Mouse (Mus musculus): ENCODE data around the gene Tle3.

The Tle3 gene

GRCm38 (mm10) chr9:61396474-61396873 lies 24.3 kb downstream of the Tle3 start:
- DNase-seq (ENCODE audit: low spot score) = no peak

- no peak for DNase-seq (ENCODE audit: low spot score)
These were observed 25.0 kb downstream of the Tle3 start for GRCm38 (mm10) chr9:61397130-61397529.

- no peak for DNase-seq (ENCODE audit: low spot score)
These were observed 26.0 kb downstream of the Tle3 start for GRCm38 (mm10) chr9:61398160-61398559.

- DNase-seq (ENCODE audit: low spot score) = no peak
These were observed 28.0 kb downstream of the Tle3 start for GRCm38 (mm10) chr9:61400132-61400531.

- DNase-seq (ENCODE audit: low spot score) = no peak
These were observed 29.5 kb downstream of the Tle3 start for GRCm38 (mm10) chr9:61401664-61402063.

GRCm38 (mm10) chr9:61402268-61402667 lies 30.1 kb downstream of the Tle3 start:
- no peak for DNase-seq (ENCODE audit: low spot score)

- no peak for DNase-seq (ENCODE audit: low spot score)
These were observed 30.6 kb downstream of the Tle3 start for GRCm38 (mm10) chr9:61402716-61403115.

- no peak for DNase-seq (ENCODE audit: low spot score)
These were observed 31.9 kb downstream of the Tle3 start for GRCm38 (mm10) chr9:61403866-61404614.

GRCm38 (mm10) chr9:61404615-61404980 lies 32.4 kb downstream of the Tle3 start:
- no peak for DNase-seq (ENCODE audit: low spot score)

- no peak for DNase-seq (ENCODE audit: low spot score)
These were observed 32.9 kb downstream of the Tle3 start for GRCm38 (mm10) chr9:61404998-61405621.

GRCm38 (mm10) chr9:61406343-61406742 lies 34.2 kb downstream of the Tle3 start:
- DNase-seq (ENCODE audit: low spot score) = no peak

- DNase-seq (ENCODE audit: low spot score) = no peak
These were observed 36.9 kb downstream of the Tle3 start for GRCm38 (mm10) chr9:61409046-61409445.

GRCm38 (mm10) chr9:61413665-61414456 lies 41.7 kb downstream of the Tle3 start:
- DNase-seq (ENCODE audit: low spot score) = no peak

GRCm38 (mm10) chr9:61416571-61416970 lies 44.4 kb downstream of the Tle3 start:
- DNase-seq (ENCODE audit: low spot score) = no peak

- DNase-seq (ENCODE audit: low spot score) = no peak
These were observed 49.5 kb downstream of the Tle3 start for GRCm38 (mm10) chr9:61421626-61422025.

- DNase-seq (ENCODE audit: low spot score) = no peak
These were observed 52.1 kb downstream of the Tle3 start for GRCm38 (mm10) chr9:61424245-61424644.

- DNase-seq (ENCODE audit: low spot score) = no peak
These were observed 54.3 kb downstream of the Tle3 start for GRCm38 (mm10) chr9:61426493-61426892.

GRCm38 (mm10) chr9:61427051-61427450 lies 54.9 kb downstream of the Tle3 start:
- no peak for DNase-seq (ENCODE audit: low spot score)

- DNase-seq (ENCODE audit: low spot score) = no peak
These were observed 55.7 kb downstream of the Tle3 start for GRCm38 (mm10) chr9:61427901-61428300.

GRCm38 (mm10) chr9:61431830-61432229 lies 59.7 kb downstream of the Tle3 start:
- DNase-seq (ENCODE audit: low spot score) = no peak

GRCm38 (mm10) chr9:61433206-61433605 lies 61.0 kb downstream of the Tle3 start:
- DNase-seq (ENCODE audit: low spot score) = no peak

- DNase-seq (ENCODE audit: low spot score) = no peak
These were observed 61.9 kb downstream of the Tle3 start for GRCm38 (mm10) chr9:61434062-61434461.
